Mouse (Mus musculus) megakaryocyte, embryonic 14.5 days (primary cell): Measurements from ENCODE around the gene Edem1.

Source experiments
- FLI1 ChIP-seq: IDR thresholded peaks from 2 replicates; pipeline ENCODE4 v1.6.1; 2012; ENCODE audit warnings: low read length, inconsistent platforms, mixed read lengths
- GATA1 ChIP-seq: IDR thresholded peaks from 3 replicates; pipeline ENCODE4 v1.6.1; 2012; ENCODE audit warnings: mixed read lengths, low read length, inconsistent platforms, borderline replicate concordance

DNA sequence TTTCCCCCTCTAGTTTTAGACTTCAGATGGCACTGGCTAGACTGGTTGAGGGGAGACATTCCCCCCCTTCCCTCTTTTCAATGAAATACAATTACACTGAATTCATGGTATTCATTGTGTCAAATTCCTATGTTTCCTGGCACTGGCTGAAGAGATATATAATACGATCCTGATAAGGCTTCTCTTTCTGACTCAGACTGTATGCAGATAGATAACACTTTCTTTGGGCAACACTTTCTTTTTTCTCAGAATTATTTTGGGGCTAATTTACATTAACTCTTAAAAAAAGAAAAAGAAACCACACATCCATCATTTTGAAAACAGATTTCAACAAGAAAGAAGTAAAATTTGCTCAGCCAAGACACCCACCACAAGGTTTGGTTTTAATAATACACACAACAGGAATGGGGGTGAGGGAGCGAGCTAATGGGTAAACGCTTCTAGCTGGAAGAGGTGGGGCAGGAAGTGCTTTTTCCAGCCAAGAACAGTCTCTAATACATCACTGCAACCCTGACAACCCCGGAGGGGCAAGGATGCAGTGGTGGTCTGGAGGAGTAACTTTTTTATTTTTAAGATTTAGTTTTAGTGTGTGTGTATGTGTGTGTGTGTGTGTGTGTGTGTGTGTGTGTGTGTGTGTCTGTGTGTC, 52.0 kb downstream of the Edem1 start:
- TF ChIP-seq GATA1 (no peak), FLI1 (no peak)
